Mouse (Mus musculus) gastrocnemius, postnatal 4 days (tissue): ENCODE results near the gene Syngr4. TPM values are rescaled to one million over a fixed set of nuclear protein-coding genes. Genes with fewer than 3 reads are reported as not detected.
A peak's percentile ranks its signal among the peaks of the same experiment; 100 is the strongest.

Source experiments
- DNase-seq, 2 experiments: peaks; one replicate each; pipeline ENCODE4 v3.0.0; 2021 to 2022; ENCODE audit warnings: low spot score in 2 of 2, mixed read lengths in 2 of 2
- total RNA-seq, 2 experiments: library from RNA; stranded (reverse); gene quantifications; 2 replicates each; pipeline ENCODE4 v1.2.3; 2021

Syngr4 gene
- total RNA-seq, 2 experiments from 2014 or later, result 0.39 to 0.75 TPM

- no peak for DNase-seq
Measured at GRCm38 (mm10) chr7:45869787-45870186, 26.7 kb downstream of the Syngr4 start.

- DNase-seq, result no peak
Measured at GRCm38 (mm10) chr7:45869107-45869670, 27.3 kb downstream of the Syngr4 start.

GRCm38 (mm10) chr7:45867871-45868270, 28.6 kb downstream of the Syngr4 start:
- no peak for DNase-seq

GRCm38 (mm10) chr7:45865925-45866910, 30.3 kb downstream of the Syngr4 start:
- DNase-seq, result peak; percentile 91 to 95

GRCm38 (mm10) chr7:45864435-45864834, 32.1 kb downstream of the Syngr4 start:
- no peak for DNase-seq

- no peak for DNase-seq
Measured at GRCm38 (mm10) chr7:45862804-45863203, 33.7 kb downstream of the Syngr4 start.

- no peak for DNase-seq
Measured at GRCm38 (mm10) chr7:45859008-45859407, 37.5 kb downstream of the Syngr4 start.

GRCm38 (mm10) chr7:45856950-45857901, 39.3 kb downstream of the Syngr4 start:
- DNase-seq, result no peak

- no peak for DNase-seq
Measured at GRCm38 (mm10) chr7:45853089-45853488, 43.4 kb downstream of the Syngr4 start.

- no peak for DNase-seq
Measured at GRCm38 (mm10) chr7:45850661-45851060, 45.9 kb downstream of the Syngr4 start.

GRCm38 (mm10) chr7:45848447-45849027, 48.0 kb downstream of the Syngr4 start:
- DNase-seq, result no peak

- no peak for DNase-seq
Measured at GRCm38 (mm10) chr7:45842950-45843744, 53.4 kb downstream of the Syngr4 start.

Other genes starting within 250 kb of the Syngr4 start
- gene Fut2, start 230.3 kb downstream of the Syngr4 start, total RNA-seq, result not detected
- gene Ntn5, start 212.7 kb downstream of the Syngr4 start, total RNA-seq, result 1 to 10 TPM in 1 of 2 experiments, under 1 TPM in 1; 0.88 to 1.3 TPM
- gene Sec1, start 202.3 kb downstream of the Syngr4 start, total RNA-seq, result under 1 TPM; 0.23 to 0.39 TPM
- 1 to 10 TPM; 4.6 to 4.9 TPM for gene Car11, start 196.9 kb downstream of the Syngr4 start, total RNA-seq
- 10 to 100 TPM; 22.1 to 26.9 TPM for gene Dbp, start 191.6 kb downstream of the Syngr4 start, total RNA-seq
- 1,000 to 10,000 TPM in 1 of 2 experiments, 100 to 1,000 TPM in 1; 1,000 to 1,132 TPM for gene Rpl18, start 181.3 kb downstream of the Syngr4 start, total RNA-seq
- 10 to 100 TPM; 17.4 to 17.9 TPM for gene Sphk2, start 178.7 kb downstream of the Syngr4 start, total RNA-seq
- gene Fam83e, start 175.5 kb downstream of the Syngr4 start, total RNA-seq, result under 1 TPM; 0.34 to 0.52 TPM
- not detected for gene Spaca4, start 170.9 kb downstream of the Syngr4 start, total RNA-seq
- under 1 TPM; 0.54 to 0.65 TPM for gene Lmtk3, start 113.0 kb downstream of the Syngr4 start, total RNA-seq
- under 1 TPM in 1 of 2 experiments, not detected in 1; 0.60 TPM for gene Sult2b1, start 112.0 kb downstream of the Syngr4 start, total RNA-seq
- gene Cyth2, start 82.1 kb downstream of the Syngr4 start, total RNA-seq, result 10 to 100 TPM; 56.1 to 61.5 TPM
- under 1 TPM; 0.39 TPM for gene Kcnj14, start 71.9 kb downstream of the Syngr4 start, total RNA-seq
- gene Grwd1, start 65.8 kb downstream of the Syngr4 start, total RNA-seq, result 10 to 100 TPM; 17.4 to 18.0 TPM
- gene Kdelr1, start 23.9 kb downstream of the Syngr4 start, total RNA-seq, result 100 to 1,000 TPM; 101 to 104 TPM
- 1 to 10 TPM; 1.2 to 1.5 TPM for gene Grin2d, start 18.3 kb downstream of the Syngr4 start, total RNA-seq
- 10 to 100 TPM; 31.4 to 33.7 TPM for gene Tmem143, start 227 bp upstream of the Syngr4 start, total RNA-seq
- 10 to 100 TPM; 85.8 to 88.0 TPM for gene Emp3, start 24.7 kb upstream of the Syngr4 start, total RNA-seq
- gene Ccdc114, start 27.4 kb upstream of the Syngr4 start, total RNA-seq, result 1 to 10 TPM; 2.4 to 2.5 TPM
- gene Abcc6, start 133.6 kb upstream of the Syngr4 start, total RNA-seq, result under 1 TPM; 0.29 to 0.83 TPM
- gene Nomo1, start 137.0 kb upstream of the Syngr4 start, total RNA-seq, result 10 to 100 TPM; 44.1 to 47.6 TPM
- 10 to 100 TPM; 41.4 to 45.1 TPM for gene Kcnj11, start 204.1 kb upstream of the Syngr4 start, total RNA-seq